Mouse (Mus musculus) hindbrain, embryonic 11.5 days (tissue): ENCODE results near the gene Gtsf1. TPM values are rescaled to one million over a fixed set of nuclear protein-coding genes. Genes with fewer than 3 reads are reported as not detected.
"Not testable (repeated sequence)": the region's sequence is repeated elsewhere in the genome, so short reads cannot be mapped to it uniquely, and the experiment has no call there.

Source experiments
- ATAC-seq: fragments of 200-750 bp; cut with Nextera tagmentation; 2 replicates; pipeline ENCODE4 v1.8.0; 2017; ENCODE audit warnings: mild to moderate bottlenecking, moderate TSS enrichment, moderate library complexity; ENCODE audit not compliant: low FRiP score
- DNase-seq: peaks from one replicate; pipeline ENCODE4 v3.0.0-alpha.2; 2015; ENCODE audit warnings: low spot score
- H3K27ac ChIP-seq: fragments of 300-500 bp; sonication (generic); 2 replicates; pipeline ENCODE4 v1.5.1; 2014; ENCODE audit warnings: mild to moderate bottlenecking, low read depth, low read length
- H3K27me3 ChIP-seq: fragments of 300-500 bp; sonication (generic); 2 replicates; pipeline ENCODE4 v1.6.1; 2014; ENCODE audit warnings: mild to moderate bottlenecking, low read length, moderate library complexity, mixed read lengths; ENCODE audit not compliant: control insufficient read depth, insufficient read depth
- H3K36me3 ChIP-seq: fragments of 300-500 bp; sonication (generic); 2 replicates; pipeline ENCODE4 v1.6.1; 2014; ENCODE audit warnings: mild to moderate bottlenecking, low read length, moderate library complexity, mixed read lengths; ENCODE audit not compliant: control insufficient read depth, insufficient read depth
- H3K4me1 ChIP-seq: fragments of 300-500 bp; sonication (generic); replicated peaks from 2 replicates; pipeline ENCODE4 v1.6.1; 2014; ENCODE audit warnings: low read length, mixed read lengths; ENCODE audit not compliant: control insufficient read depth, insufficient read depth
- H3K4me2 ChIP-seq: fragments of 300-500 bp; sonication (generic); replicated peaks from 2 replicates; pipeline ENCODE4 v1.6.1; 2014; ENCODE audit warnings: mild to moderate bottlenecking, low read depth, low read length
- H3K4me3 ChIP-seq: fragments of 300-500 bp; sonication (generic); 2 replicates; pipeline ENCODE4 v1.5.1; 2014; ENCODE audit warnings: low read depth, low read length
- H3K9ac ChIP-seq: fragments of 300-500 bp; sonication (generic); 2 replicates; pipeline ENCODE4 v1.6.1; 2014; ENCODE audit warnings: low read depth, low read length
- H3K9me3 ChIP-seq: fragments of 300-500 bp; sonication (generic); 2 replicates; pipeline ENCODE4 v1.6.1; 2016; ENCODE audit warnings: low read length; ENCODE audit not compliant: control insufficient read depth
- WGBS: fragments of 180-500 bp; shearing (Covaris S2); extraction: QIAGEN DNeasy Blood & Tissue Kit; methylation state at CpG from one replicate; pipeline ENCODE4 v1.1.7; 2014; 5-methylcytosine and 5-hydroxymethylcytosine counted together
- polyA plus RNA-seq: library from polyadenylated mRNA; unstranded; fragments of >200 nt; fragmentation: Nextera tagmentation; extraction: Ambion mirVana; gene quantifications from 2 replicates; pipeline ENCODE4 v1.2.1, GENCODE M21; 2014

Gene Gtsf1
- polyA plus RNA-seq, 1 experiment from 2014 or later, result not detected

DNA sequence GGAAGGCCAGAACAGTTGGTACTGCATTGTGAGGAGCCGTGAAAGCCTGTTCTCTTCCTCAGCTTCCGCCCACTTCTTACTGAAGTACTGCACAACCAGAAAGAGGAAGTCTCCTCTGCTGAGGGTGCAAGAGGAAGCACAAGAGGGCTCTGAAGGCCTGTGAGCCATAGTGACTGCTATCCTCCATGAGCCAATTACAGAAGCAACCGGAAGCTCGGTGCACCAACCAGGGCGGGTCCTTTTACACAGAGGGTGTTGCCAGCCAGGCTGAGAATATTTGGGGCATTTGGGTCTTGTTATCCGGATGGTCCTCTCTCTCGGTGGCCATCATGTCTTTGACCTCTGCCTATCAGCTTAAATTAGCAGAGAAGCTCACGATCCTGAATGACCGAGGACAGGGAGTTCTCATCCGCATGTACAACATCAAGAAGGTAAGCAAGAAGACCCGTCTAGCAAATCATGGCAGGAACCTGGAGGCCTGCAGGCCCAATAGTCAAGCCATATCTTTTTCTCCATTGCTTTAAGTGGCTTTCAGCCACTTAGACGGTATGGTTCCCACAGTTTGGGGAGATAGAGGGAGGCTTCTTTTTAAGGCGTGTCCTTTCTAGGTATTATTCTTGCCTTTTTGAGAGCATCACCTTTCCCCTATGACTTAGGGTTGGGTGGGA is 23.4 kb upstream of the Gtsf1 start, which contains the start of gene Nckap1l:
TSS of gene Nckap1l (plus strand) at position 244 of the 668 bp plus-strand sequence.
- Histone ChIP-seq H3K4me3 (no peak within 1 kb of the TSS), H3K27ac (no peak within 1 kb of the TSS), H3K4me2 (no peak within 1 kb of the TSS), H3K4me1 (no peaks in the 10 kb centered on the region), H3K9me3 (no peaks in the 10 kb centered on the region), H3K9ac (no peak within 1 kb of the TSS), H3K36me3 (no peaks in the 10 kb centered on the region), H3K27me3 (no peaks in the 10 kb centered on the region)
- DNase-seq (no peak), ATAC-seq (no peak)
- 89% methylated on average over 13 of the region's 13 CpGs for WGBS

DNA sequence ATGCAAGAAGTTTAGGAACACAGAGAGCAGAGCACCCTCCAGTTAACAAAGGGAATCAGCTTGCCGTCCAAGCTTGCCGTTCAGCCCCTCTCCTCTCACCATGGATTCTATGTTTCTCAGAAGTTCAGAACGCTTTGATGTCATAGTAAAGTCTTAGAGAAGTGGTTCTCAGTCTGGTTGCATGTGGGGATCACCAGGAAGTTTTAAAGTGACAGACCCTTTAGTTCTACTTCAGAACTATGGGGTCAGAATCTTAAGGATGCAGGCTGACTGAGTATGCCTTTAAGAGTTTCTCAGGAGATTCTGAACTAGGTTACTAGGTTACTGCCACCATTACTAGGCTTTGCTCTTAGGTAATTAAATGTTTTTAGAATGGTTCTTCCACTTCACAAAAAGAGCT is 18.1 kb upstream of the Gtsf1 start, which contains the start of gene Gtsf2:
TSS of gene Gtsf2 (minus strand) at position 101 of the 400 bp plus-strand sequence.
- H3K36me3 ChIP-seq, result no peaks in the 10 kb centered on the region
- no peaks in the 10 kb centered on the region for H3K4me1 ChIP-seq
- H3K9ac ChIP-seq, result no peak within 1 kb of the TSS
- H3K27ac ChIP-seq, result no peak within 1 kb of the TSS
- H3K9me3 ChIP-seq, result no peaks in the 10 kb centered on the region
- 29% methylated on average over 3 of the region's 3 CpGs for WGBS
- H3K4me2 ChIP-seq, result no peak within 1 kb of the TSS
- H3K27me3 ChIP-seq, result no peaks in the 10 kb centered on the region
- ATAC-seq, result no peak
- no peak for DNase-seq
- H3K4me3 ChIP-seq, result no peak within 1 kb of the TSS

GRCm38 (mm10) chr15:103445966-103446365 is 15.7 kb upstream of the Gtsf1 start:
- not testable (repeated sequence) for H3K4me2 ChIP-seq, H3K27me3 ChIP-seq, H3K9ac ChIP-seq, H3K36me3 ChIP-seq, H3K4me3 ChIP-seq, H3K9me3 ChIP-seq, ATAC-seq, DNase-seq, H3K27ac ChIP-seq, H3K4me1 ChIP-seq
- WGBS, result 80% methylated on average over 4 of the region's 4 CpGs

GRCm38 (mm10) chr15:103427017-103427416 is 3.3 kb downstream of the Gtsf1 start:
- H3K9ac ChIP-seq, result no peak overlapping the region
- 64% methylated on average over 2 of the region's 2 CpGs for WGBS
- H3K27ac ChIP-seq, result no peak overlapping the region
- no peaks in the 10 kb centered on the region for H3K36me3 ChIP-seq
- H3K4me2 ChIP-seq, result no peak overlapping the region
- H3K4me3 ChIP-seq, result no peak overlapping the region
- no peaks in the 10 kb centered on the region for H3K9me3 ChIP-seq
- DNase-seq (no peak), ATAC-seq (no peak)
- no peaks in the 10 kb centered on the region for H3K4me1 ChIP-seq
- H3K27me3 ChIP-seq, result no peaks in the 10 kb centered on the region

DNA sequence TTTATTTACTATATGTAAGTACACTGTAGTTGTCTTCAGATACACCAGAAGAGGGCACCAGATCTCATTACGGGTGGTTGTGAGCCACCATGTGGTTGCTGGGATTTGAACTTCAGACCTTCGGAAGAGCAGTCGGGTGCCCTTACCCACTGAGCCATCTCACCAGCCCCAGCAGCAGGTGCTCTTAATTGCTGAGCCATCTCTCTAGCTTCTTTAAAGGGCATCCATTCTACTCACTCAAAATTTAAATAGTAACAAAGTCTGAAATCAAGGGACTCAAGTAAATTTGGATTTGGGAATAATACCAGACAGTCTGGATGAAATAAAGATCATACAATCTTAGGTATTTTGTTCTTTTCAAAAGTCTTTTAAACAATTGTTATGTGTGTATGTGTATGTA is 24.7 kb downstream of the Gtsf1 start:
- H3K4me3 ChIP-seq, ATAC-seq, H3K27ac ChIP-seq, H3K9ac ChIP-seq, H3K27me3 ChIP-seq, H3K4me2 ChIP-seq, H3K36me3 ChIP-seq, H3K4me1 ChIP-seq, H3K9me3 ChIP-seq, DNase-seq: not testable (repeated sequence)
- 89% methylated on average over 2 of the region's 3 CpGs for WGBS

DNA sequence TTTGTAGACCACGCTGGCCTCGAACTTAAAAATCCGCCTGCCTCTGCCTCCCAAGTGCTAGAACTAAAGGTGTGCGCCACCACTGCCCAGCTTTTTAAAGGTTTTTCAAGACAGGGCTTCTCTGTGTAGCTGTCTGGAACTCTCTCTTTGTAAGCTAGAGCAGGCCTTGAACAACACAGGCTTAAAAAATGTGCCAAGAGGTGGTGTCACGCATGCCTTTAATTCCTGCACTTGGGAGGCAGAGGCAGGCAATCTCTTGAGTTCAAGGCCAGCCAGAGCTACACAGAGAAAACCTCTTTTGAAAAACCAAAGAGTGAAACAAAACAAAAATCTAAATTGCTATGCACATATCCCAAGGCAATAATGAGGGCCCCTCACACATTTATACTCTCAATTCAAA is 28.9 kb downstream of the Gtsf1 start:
- WGBS, result 91% methylated on average over 5 of the region's 5 CpGs
- Histone ChIP-seq H3K4me1 (no peaks in the 10 kb centered on the region), H3K36me3 (no peaks in the 10 kb centered on the region), H3K4me2 (no peak overlapping the region), H3K27ac (no peak overlapping the region), H3K27me3 (no peaks in the 10 kb centered on the region), H3K4me3 (no peak overlapping the region), H3K9me3 (no peaks in the 10 kb centered on the region), H3K9ac (no peak overlapping the region)
- no peak for DNase-seq
- ATAC-seq, result no peak

GRCm38 (mm10) chr15:103393577-103393976 is 36.7 kb downstream of the Gtsf1 start:
- H3K27ac ChIP-seq, result no peak overlapping the region
- ATAC-seq, result no peak
- no peak for DNase-seq
- H3K36me3 ChIP-seq, result no peaks in the 10 kb centered on the region
- no peaks in the 10 kb centered on the region for H3K27me3 ChIP-seq
- H3K9ac ChIP-seq, result no peak overlapping the region
- H3K4me3 ChIP-seq, result no peak overlapping the region
- H3K4me2 ChIP-seq, result no peak overlapping the region
- no peaks in the 10 kb centered on the region for H3K4me1 ChIP-seq
- H3K9me3 ChIP-seq, result no peaks in the 10 kb centered on the region

DNA sequence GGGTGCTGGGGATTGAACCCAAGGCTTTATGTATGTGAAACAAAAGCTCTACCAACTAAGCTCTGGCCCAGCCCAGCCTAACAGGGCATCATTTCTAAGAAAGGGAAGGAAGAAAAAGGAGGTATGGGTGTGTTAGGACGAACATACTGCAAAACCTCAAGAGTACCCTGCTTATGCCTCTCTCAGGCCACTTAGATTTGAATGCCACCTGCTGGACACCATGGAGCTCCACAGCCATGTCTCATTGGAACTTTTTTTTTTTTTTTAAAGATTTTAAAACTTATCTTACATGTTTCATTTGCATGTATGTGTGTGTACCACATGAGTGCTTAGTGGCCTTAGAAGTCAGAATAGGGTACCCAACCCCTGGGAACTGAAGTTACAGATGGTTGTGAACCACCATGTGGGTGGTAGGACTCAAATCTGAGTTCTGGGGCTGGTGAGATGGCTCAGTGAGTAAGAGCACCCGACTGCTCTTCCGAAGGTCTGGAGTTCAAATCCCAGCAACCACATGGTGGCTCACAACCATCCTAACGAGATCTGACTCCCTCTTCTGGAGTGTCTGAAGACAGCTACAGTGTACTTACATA is 41.6 kb downstream of the Gtsf1 start:
- H3K9ac ChIP-seq, result no peak overlapping the region
- no peak overlapping the region for H3K27ac ChIP-seq
- no peaks in the 10 kb centered on the region for H3K9me3 ChIP-seq
- no peaks in the 10 kb centered on the region for H3K27me3 ChIP-seq
- no peaks in the 10 kb centered on the region for H3K4me1 ChIP-seq
- H3K4me2 ChIP-seq, result no peak overlapping the region
- DNase-seq (peak; percentile 17), ATAC-seq (no peak)
- H3K4me3 ChIP-seq, result no peak overlapping the region
- no peaks in the 10 kb centered on the region for H3K36me3 ChIP-seq
- WGBS, result 69% methylated on average over 3 of the region's 4 CpGs
